Mouse (Mus musculus): Measurements from ENCODE around the gene Tmem243. TPM values are rescaled to one million over a fixed set of nuclear protein-coding genes. Genes with fewer than 3 reads are reported as not detected.

Gene Tmem243
- polyA plus RNA-seq, 2 experiments: 7.5 to 16.5 TPM

GRCm38 (mm10) chr5:9064217-9064616 lies 36.3 kb upstream of the Tmem243 start:
- Histone ChIP-seq H3K9me3 (ENCODE audit: control insufficient read depth, low read length) (no peaks in the 10 kb centered on the region), H3K27ac (replicated peaks; ENCODE audit: low read depth, low read length) (no peak overlapping the region), H3K9ac (ENCODE audit: low read depth, low read length, severe bottlenecking) (no peak overlapping the region), H3K27me3 (ENCODE audit: control insufficient read depth, insufficient read depth, low read length) (no peaks in the 10 kb centered on the region), H3K4me3 (replicated peaks; ENCODE audit: low read length) (no peak overlapping the region), H3K36me3 (ENCODE audit: control insufficient read depth, insufficient read depth, low read length) (no peaks in the 10 kb centered on the region), H3K4me1 (ENCODE audit: control insufficient read depth, insufficient read depth, low read length) (no peaks in the 10 kb centered on the region), H3K4me2 (replicated peaks; ENCODE audit: low read depth, low read length, severe bottlenecking) (no peak overlapping the region)
- ATAC-seq (ENCODE audit: low FRiP score, low read depth): no peak
- 90% methylated on average over 1 of the region's 1 CpGs for WGBS
- TF ChIP-seq POLR2A (IDR thresholded peaks at IDR 0.05; ENCODE audit: borderline replicate concordance, extremely low read depth, insufficient read depth, insufficient read length): no peak
- no peak for DNase-seq (ENCODE audit: low spot score)

GRCm38 (mm10) chr5:9068886-9069285 lies 31.6 kb upstream of the Tmem243 start:
- no peak overlapping the region for H3K9ac ChIP-seq (ENCODE audit: low read depth, low read length, severe bottlenecking)
- H3K27me3 ChIP-seq (ENCODE audit: control insufficient read depth, insufficient read depth, low read length): no peaks in the 10 kb centered on the region
- no peak overlapping the region for H3K4me2 ChIP-seq (replicated peaks; ENCODE audit: low read depth, low read length, severe bottlenecking)
- no peak overlapping the region for H3K27ac ChIP-seq (replicated peaks; ENCODE audit: low read depth, low read length)
- no peak for TF ChIP-seq POLR2A (IDR thresholded peaks at IDR 0.05; ENCODE audit: borderline replicate concordance, extremely low read depth, insufficient read depth, insufficient read length)
- no peaks in the 10 kb centered on the region for H3K4me1 ChIP-seq (ENCODE audit: control insufficient read depth, insufficient read depth, low read length)
- DNase-seq (ENCODE audit: low spot score) (peak; percentile 11), ATAC-seq (ENCODE audit: low FRiP score, low read depth) (no peak)
- H3K4me3 ChIP-seq (replicated peaks; ENCODE audit: low read length): no peak overlapping the region
- H3K9me3 ChIP-seq (ENCODE audit: control insufficient read depth, low read length): no peaks in the 10 kb centered on the region
- WGBS: 59% methylated on average over 2 of the region's 2 CpGs
- H3K36me3 ChIP-seq (ENCODE audit: control insufficient read depth, insufficient read depth, low read length): no peaks in the 10 kb centered on the region

- WGBS: 58% methylated on average over 6 of the region's 6 CpGs
- Histone ChIP-seq H3K27ac (replicated peaks; ENCODE audit: low read depth, low read length) (no peak overlapping the region), H3K36me3 (ENCODE audit: control insufficient read depth, insufficient read depth, low read length) (no peaks in the 10 kb centered on the region), H3K9me3 (ENCODE audit: control insufficient read depth, low read length) (no peaks in the 10 kb centered on the region), H3K9ac (ENCODE audit: low read depth, low read length, severe bottlenecking) (no peak overlapping the region), H3K4me3 (replicated peaks; ENCODE audit: low read length) (no peak overlapping the region), H3K4me2 (replicated peaks; ENCODE audit: low read depth, low read length, severe bottlenecking) (no peak overlapping the region), H3K4me1 (ENCODE audit: control insufficient read depth, insufficient read depth, low read length) (no peaks in the 10 kb centered on the region), H3K27me3 (ENCODE audit: control insufficient read depth, insufficient read depth, low read length) (no peaks in the 10 kb centered on the region)
- no peak for TF ChIP-seq POLR2A (IDR thresholded peaks at IDR 0.05; ENCODE audit: borderline replicate concordance, extremely low read depth, insufficient read depth, insufficient read length)
- no peak for DNase-seq (ENCODE audit: low spot score)
- no peak for ATAC-seq (ENCODE audit: low FRiP score, low read depth)
Observed at GRCm38 (mm10) chr5:9069599-9070209, 30.8 kb upstream of the Tmem243 start.

GRCm38 (mm10) chr5:9071360-9071759 lies 29.1 kb upstream of the Tmem243 start:
- no peak for TF ChIP-seq POLR2A (IDR thresholded peaks at IDR 0.05; ENCODE audit: borderline replicate concordance, extremely low read depth, insufficient read depth, insufficient read length)
- no peaks in the 10 kb centered on the region for H3K27me3 ChIP-seq (ENCODE audit: control insufficient read depth, insufficient read depth, low read length)
- ATAC-seq (ENCODE audit: low FRiP score, low read depth): no peak
- no peak overlapping the region for H3K9ac ChIP-seq (ENCODE audit: low read depth, low read length, severe bottlenecking)
- no peak for DNase-seq (ENCODE audit: low spot score)
- no peaks in the 10 kb centered on the region for H3K4me1 ChIP-seq (ENCODE audit: control insufficient read depth, insufficient read depth, low read length)
- no peak overlapping the region for H3K4me2 ChIP-seq (replicated peaks; ENCODE audit: low read depth, low read length, severe bottlenecking)
- H3K36me3 ChIP-seq (ENCODE audit: control insufficient read depth, insufficient read depth, low read length): no peaks in the 10 kb centered on the region
- H3K9me3 ChIP-seq (ENCODE audit: control insufficient read depth, low read length): no peaks in the 10 kb centered on the region
- 86% methylated on average over 3 of the region's 3 CpGs for WGBS
- no peak overlapping the region for H3K4me3 ChIP-seq (replicated peaks; ENCODE audit: low read length)
- no peak overlapping the region for H3K27ac ChIP-seq (replicated peaks; ENCODE audit: low read depth, low read length)

- no peak overlapping the region for H3K27ac ChIP-seq (replicated peaks; ENCODE audit: low read depth, low read length)
- no peaks in the 10 kb centered on the region for H3K4me1 ChIP-seq (ENCODE audit: control insufficient read depth, insufficient read depth, low read length)
- H3K9ac ChIP-seq (ENCODE audit: low read depth, low read length, severe bottlenecking): no peak overlapping the region
- H3K9me3 ChIP-seq (ENCODE audit: control insufficient read depth, low read length): no peaks in the 10 kb centered on the region
- no peaks in the 10 kb centered on the region for H3K36me3 ChIP-seq (ENCODE audit: control insufficient read depth, insufficient read depth, low read length)
- no peak for TF ChIP-seq POLR2A (IDR thresholded peaks at IDR 0.05; ENCODE audit: borderline replicate concordance, extremely low read depth, insufficient read depth, insufficient read length)
- ATAC-seq (ENCODE audit: low FRiP score, low read depth) (no peak), DNase-seq (ENCODE audit: low spot score) (peak; percentile 32)
- no peak overlapping the region for H3K4me2 ChIP-seq (replicated peaks; ENCODE audit: low read depth, low read length, severe bottlenecking)
- H3K4me3 ChIP-seq (replicated peaks; ENCODE audit: low read length): no peak overlapping the region
- H3K27me3 ChIP-seq (ENCODE audit: control insufficient read depth, insufficient read depth, low read length): no peaks in the 10 kb centered on the region
- 60% methylated on average over 5 of the region's 5 CpGs for WGBS
Observed at GRCm38 (mm10) chr5:9073177-9073854, 27.2 kb upstream of the Tmem243 start.

Data from limb, embryonic 14.5 days (tissue).